Mouse (Mus musculus): Measurements from ENCODE around the gene Vps35l. TPM values are rescaled to one million over a fixed set of nuclear protein-coding genes. Genes with fewer than 3 reads are reported as not detected.

Gene Vps35l
- polyA plus RNA-seq, 1 experiment from 2014 or later: 91.9 TPM

GRCm38 (mm10) chr7:118749706-118750105 lies 9.7 kb downstream of the Vps35l start:
- Histone ChIP-seq H3K4me1 (ENCODE audit: control insufficient read depth, insufficient read depth, low read depth, low read length) (no peaks in the 10 kb centered on the region), H3K27me3 (replicated peaks; ENCODE audit: control insufficient read depth, insufficient read depth, low read length) (no peaks in the 10 kb centered on the region), H3K9ac (ENCODE audit: low read depth, low read length) (no peak overlapping the region), H3K4me3 (ENCODE audit: low read length) (no peak overlapping the region), H3K4me2 (ENCODE audit: low read length) (no peak overlapping the region), H3K9me3 (ENCODE audit: control insufficient read depth, low read length) (no peaks in the 10 kb centered on the region), H3K36me3 (ENCODE audit: control insufficient read depth, insufficient read depth, low read length) (peaks cover 59% of the 10 kb centered on the region), H3K27ac (ENCODE audit: low read depth, low read length) (no peak overlapping the region)
- WGBS: 87% methylated on average over 8 of the region's 8 CpGs
- ATAC-seq: no peak

- H3K27ac ChIP-seq (ENCODE audit: low read depth, low read length): no peak overlapping the region
- H3K9ac ChIP-seq (ENCODE audit: low read depth, low read length): no peak overlapping the region
- H3K4me1 ChIP-seq (ENCODE audit: control insufficient read depth, insufficient read depth, low read depth, low read length): no peaks in the 10 kb centered on the region
- no peak for ATAC-seq
- no peaks in the 10 kb centered on the region for H3K9me3 ChIP-seq (ENCODE audit: control insufficient read depth, low read length)
- H3K36me3 ChIP-seq (ENCODE audit: control insufficient read depth, insufficient read depth, low read length): peaks cover 59% of the 10 kb centered on the region
- 89% methylated on average over 7 of the region's 7 CpGs for whole genome bisulfite sequencing
- no peak overlapping the region for H3K4me3 ChIP-seq (ENCODE audit: low read length)
- H3K27me3 ChIP-seq (replicated peaks; ENCODE audit: control insufficient read depth, insufficient read depth, low read length): no peaks in the 10 kb centered on the region
- no peak overlapping the region for H3K4me2 ChIP-seq (ENCODE audit: low read length)
Observed at GRCm38 (mm10) chr7:118751625-118752024, 11.6 kb downstream of the Vps35l start.

- H3K9ac ChIP-seq (ENCODE audit: low read depth, low read length): no peak overlapping the region
- H3K9me3 ChIP-seq (ENCODE audit: control insufficient read depth, low read length): no peaks in the 10 kb centered on the region
- no peak overlapping the region for H3K27ac ChIP-seq (ENCODE audit: low read depth, low read length)
- no peak overlapping the region for H3K4me3 ChIP-seq (ENCODE audit: low read length)
- H3K4me2 ChIP-seq (ENCODE audit: low read length): no peak overlapping the region
- H3K27me3 ChIP-seq (replicated peaks; ENCODE audit: control insufficient read depth, insufficient read depth, low read length): no peaks in the 10 kb centered on the region
- no peaks in the 10 kb centered on the region for H3K4me1 ChIP-seq (ENCODE audit: control insufficient read depth, insufficient read depth, low read depth, low read length)
- H3K36me3 ChIP-seq (ENCODE audit: control insufficient read depth, insufficient read depth, low read length): peaks cover 40% of the 10 kb centered on the region
- no peak for ATAC-seq
- 91% methylated on average over 7 of the region's 7 CpGs for WGBS
Observed at GRCm38 (mm10) chr7:118755756-118756155, 15.7 kb downstream of the Vps35l start.

- Histone ChIP-seq H3K9me3 (ENCODE audit: control insufficient read depth, low read length) (no peaks in the 10 kb centered on the region), H3K36me3 (ENCODE audit: control insufficient read depth, insufficient read depth, low read length) (peaks cover 45% of the 10 kb centered on the region), H3K4me2 (ENCODE audit: low read length) (no peak overlapping the region), H3K4me1 (ENCODE audit: control insufficient read depth, insufficient read depth, low read depth, low read length) (no peaks in the 10 kb centered on the region), H3K27ac (ENCODE audit: low read depth, low read length) (no peak overlapping the region), H3K27me3 (replicated peaks; ENCODE audit: control insufficient read depth, insufficient read depth, low read length) (no peaks in the 10 kb centered on the region), H3K9ac (ENCODE audit: low read depth, low read length) (no peak overlapping the region), H3K4me3 (ENCODE audit: low read length) (no peak overlapping the region)
- no peak for ATAC-seq
- WGBS: 95% methylated on average over 24 of the region's 24 CpGs
Observed at GRCm38 (mm10) chr7:118756490-118757265, 16.7 kb downstream of the Vps35l start.

- H3K27ac ChIP-seq (ENCODE audit: low read depth, low read length): no peak overlapping the region
- WGBS: 64% methylated on average over 4 of the region's 4 CpGs
- H3K27me3 ChIP-seq (replicated peaks; ENCODE audit: control insufficient read depth, insufficient read depth, low read length): no peaks in the 10 kb centered on the region
- peaks cover 40% of the 10 kb centered on the region for H3K36me3 ChIP-seq (ENCODE audit: control insufficient read depth, insufficient read depth, low read length)
- H3K4me3 ChIP-seq (ENCODE audit: low read length): no peak overlapping the region
- no peaks in the 10 kb centered on the region for H3K9me3 ChIP-seq (ENCODE audit: control insufficient read depth, low read length)
- ATAC-seq: no peak
- H3K4me2 ChIP-seq (ENCODE audit: low read length): no peak overlapping the region
- H3K4me1 ChIP-seq (ENCODE audit: control insufficient read depth, insufficient read depth, low read depth, low read length): no peaks in the 10 kb centered on the region
- no peak overlapping the region for H3K9ac ChIP-seq (ENCODE audit: low read depth, low read length)
Observed at GRCm38 (mm10) chr7:118758369-118758768, 18.3 kb downstream of the Vps35l start.

GRCm38 (mm10) chr7:118759372-118759771 lies 19.3 kb downstream of the Vps35l start:
- Histone ChIP-seq H3K9ac (ENCODE audit: low read depth, low read length) (no peak overlapping the region), H3K27me3 (replicated peaks; ENCODE audit: control insufficient read depth, insufficient read depth, low read length) (no peaks in the 10 kb centered on the region), H3K4me1 (ENCODE audit: control insufficient read depth, insufficient read depth, low read depth, low read length) (no peaks in the 10 kb centered on the region), H3K9me3 (ENCODE audit: control insufficient read depth, low read length) (no peaks in the 10 kb centered on the region), H3K4me2 (ENCODE audit: low read length) (no peak overlapping the region), H3K36me3 (ENCODE audit: control insufficient read depth, insufficient read depth, low read length) (peaks cover 35% of the 10 kb centered on the region), H3K4me3 (ENCODE audit: low read length) (no peak overlapping the region), H3K27ac (ENCODE audit: low read depth, low read length) (no peak overlapping the region)
- no peak for ATAC-seq
- WGBS: 59% methylated on average over 5 of the region's 5 CpGs

- ATAC-seq: no peak
- H3K4me3 ChIP-seq (ENCODE audit: low read length): no peak overlapping the region
- H3K36me3 ChIP-seq (ENCODE audit: control insufficient read depth, insufficient read depth, low read length): peaks cover 21% of the 10 kb centered on the region
- no peaks in the 10 kb centered on the region for H3K27me3 ChIP-seq (replicated peaks; ENCODE audit: control insufficient read depth, insufficient read depth, low read length)
- H3K4me1 ChIP-seq (ENCODE audit: control insufficient read depth, insufficient read depth, low read depth, low read length): peaks cover 5% of the 10 kb centered on the region
- H3K9ac ChIP-seq (ENCODE audit: low read depth, low read length): no peak overlapping the region
- 91% methylated on average over 11 of the region's 11 CpGs for WGBS
- no peaks in the 10 kb centered on the region for H3K9me3 ChIP-seq (ENCODE audit: control insufficient read depth, low read length)
- no peak overlapping the region for H3K27ac ChIP-seq (ENCODE audit: low read depth, low read length)
- H3K4me2 ChIP-seq (ENCODE audit: low read length): no peak overlapping the region
Observed at GRCm38 (mm10) chr7:118763939-118764338, 23.9 kb downstream of the Vps35l start.

- H3K36me3 ChIP-seq (ENCODE audit: control insufficient read depth, insufficient read depth, low read length): peaks cover 21% of the 10 kb centered on the region
- H3K9me3 ChIP-seq (ENCODE audit: control insufficient read depth, low read length): no peaks in the 10 kb centered on the region
- peaks cover 5% of the 10 kb centered on the region for H3K4me1 ChIP-seq (ENCODE audit: control insufficient read depth, insufficient read depth, low read depth, low read length)
- H3K27ac ChIP-seq (ENCODE audit: low read depth, low read length): no peak overlapping the region
- 90% methylated on average over 14 of the region's 14 CpGs for WGBS
- no peaks in the 10 kb centered on the region for H3K27me3 ChIP-seq (replicated peaks; ENCODE audit: control insufficient read depth, insufficient read depth, low read length)
- H3K4me2 ChIP-seq (ENCODE audit: low read length): no peak overlapping the region
- no peak for ATAC-seq
- H3K4me3 ChIP-seq (ENCODE audit: low read length): no peak overlapping the region
- no peak overlapping the region for H3K9ac ChIP-seq (ENCODE audit: low read depth, low read length)
Observed at GRCm38 (mm10) chr7:118764725-118765124, 24.7 kb downstream of the Vps35l start.

GRCm38 (mm10) chr7:118765604-118766003 lies 25.6 kb downstream of the Vps35l start:
- H3K36me3 ChIP-seq (ENCODE audit: control insufficient read depth, insufficient read depth, low read length): peaks cover 20% of the 10 kb centered on the region
- no peak overlapping the region for H3K9ac ChIP-seq (ENCODE audit: low read depth, low read length)
- no peak overlapping the region for H3K4me3 ChIP-seq (ENCODE audit: low read length)
- no peak overlapping the region for H3K27ac ChIP-seq (ENCODE audit: low read depth, low read length)
- H3K27me3 ChIP-seq (replicated peaks; ENCODE audit: control insufficient read depth, insufficient read depth, low read length): no peaks in the 10 kb centered on the region
- H3K4me2 ChIP-seq (ENCODE audit: low read length): no peak overlapping the region
- ATAC-seq: no peak
- peaks cover 5% of the 10 kb centered on the region for H3K4me1 ChIP-seq (ENCODE audit: control insufficient read depth, insufficient read depth, low read depth, low read length)
- H3K9me3 ChIP-seq (ENCODE audit: control insufficient read depth, low read length): no peaks in the 10 kb centered on the region
- 73% methylated on average over 8 of the region's 8 CpGs for whole genome bisulfite sequencing
